Mouse (Mus musculus): ENCODE data around the gene Apopt1. TPM values are rescaled to one million over a fixed set of nuclear protein-coding genes. Genes with fewer than 3 reads are reported as not detected.

The Apopt1 gene
- total RNA-seq, 2 experiments from 2014 or later, result 4.8 to 8.4 TPM

- ATAC-seq (replicated peaks; ENCODE audit: low FRiP score, poor library complexity, severe bottlenecking), result no peak
These were observed 87.6 kb downstream of the Apopt1 start for GRCm38 (mm10) chr12:111800459-111801183.

GRCm38 (mm10) chr12:111803538-111803937 lies 90.5 kb downstream of the Apopt1 start:
- ATAC-seq (replicated peaks; ENCODE audit: low FRiP score, poor library complexity, severe bottlenecking), result no peak

Other genes starting within 250 kb of the Apopt1 start
- gene Gm266, start 227.4 kb upstream of the Apopt1 start, total RNA-seq (2015; ENCODE audit: low replicate concordance), result 1.8 TPM in 1 of 2 replicates, not detected in the other
- not detected in 2 replicates for gene Gm266, start 227.4 kb upstream of the Apopt1 start, total RNA-seq (2017; ENCODE audit: low replicate concordance)
- gene Eif5, start 175.2 kb upstream of the Apopt1 start, total RNA-seq (2015; ENCODE audit: low replicate concordance), result 265 and 296 TPM in 2 replicates
- gene Eif5, start 175.2 kb upstream of the Apopt1 start, total RNA-seq (2017; ENCODE audit: low replicate concordance), result 240 and 253 TPM in 2 replicates
- 200 and 221 TPM in 2 replicates for gene Mark3, start 138.7 kb upstream of the Apopt1 start, total RNA-seq (2015; ENCODE audit: low replicate concordance)
- gene Mark3, start 138.7 kb upstream of the Apopt1 start, total RNA-seq (2017; ENCODE audit: low replicate concordance), result 177 and 202 TPM in 2 replicates
- 2.5 and 9.4 TPM in 2 replicates for gene Ckb, start 40.9 kb upstream of the Apopt1 start, total RNA-seq (2015; ENCODE audit: low replicate concordance)
- gene Ckb, start 40.9 kb upstream of the Apopt1 start, total RNA-seq (2017; ENCODE audit: low replicate concordance), result 5.2 and 10.0 TPM in 2 replicates
- gene Trmt61a, start 35.2 kb upstream of the Apopt1 start, total RNA-seq (2015; ENCODE audit: low replicate concordance), result 1.8 and 2.1 TPM in 2 replicates
- gene Trmt61a, start 35.2 kb upstream of the Apopt1 start, total RNA-seq (2017; ENCODE audit: low replicate concordance), result 0.39 and 2.3 TPM in 2 replicates
- 5.4 and 6.3 TPM in 2 replicates for gene Bag5, start within 50 bp of the Apopt1 start, total RNA-seq (2015; ENCODE audit: low replicate concordance)
- 1.2 and 8.1 TPM in 2 replicates for gene Bag5, start within 50 bp of the Apopt1 start, total RNA-seq (2017; ENCODE audit: low replicate concordance)
- 18.0 and 31.7 TPM in 2 replicates for gene Klc1, start 45.6 kb downstream of the Apopt1 start, total RNA-seq (2015; ENCODE audit: low replicate concordance)
- gene Klc1, start 45.6 kb downstream of the Apopt1 start, total RNA-seq (2017; ENCODE audit: low replicate concordance), result 38.2 and 63.6 TPM in 2 replicates
- gene Xrcc3, start 100.6 kb downstream of the Apopt1 start, total RNA-seq (2015; ENCODE audit: low replicate concordance), result 8.0 and 12.3 TPM in 2 replicates
- gene Xrcc3, start 100.6 kb downstream of the Apopt1 start, total RNA-seq (2017; ENCODE audit: low replicate concordance), result 5.3 and 28.4 TPM in 2 replicates
- gene Zfyve21, start 100.9 kb downstream of the Apopt1 start, total RNA-seq (2015; ENCODE audit: low replicate concordance), result 4.2 and 9.4 TPM in 2 replicates
- gene Zfyve21, start 100.9 kb downstream of the Apopt1 start, total RNA-seq (2017; ENCODE audit: low replicate concordance), result 5.6 and 8.4 TPM in 2 replicates
- gene Ppp1r13b, start 194.8 kb downstream of the Apopt1 start, total RNA-seq (2015; ENCODE audit: low replicate concordance), result 9.7 and 14.7 TPM in 2 replicates
- gene Ppp1r13b, start 194.8 kb downstream of the Apopt1 start, total RNA-seq (2017; ENCODE audit: low replicate concordance), result 6.7 and 12.2 TPM in 2 replicates